Mouse (Mus musculus) spleen, adult 2 months (tissue): ENCODE data around the gene Bcat2. TPM values are rescaled to one million over a fixed set of nuclear protein-coding genes. Genes with fewer than 3 reads are reported as not detected.

Experiments used
- DNase-seq, 2 experiments: peaks; one replicate each; pipeline versions ENCODE4 v3.0.0 to v3.0.0-alpha.2; 2012 to 2021; ENCODE audit warnings: low spot score in 2 of 2, low read depth in 1 of 2
- H3K27ac ChIP-seq: fragments of 200-500 bp; 2 replicates; pipeline ENCODE4 v1.5.1; 2012; ENCODE audit warnings: low read length, inconsistent platforms; ENCODE audit not compliant: insufficient read depth
- H3K27me3 ChIP-seq: fragments of 200-500 bp; 2 replicates; pipeline ENCODE4 v1.6.1; 2012; ENCODE audit warnings: mild to moderate bottlenecking, moderate library complexity, low read length, inconsistent platforms; ENCODE audit not compliant: control insufficient read depth, insufficient read depth
- H3K36me3 ChIP-seq: fragments of 200-500 bp; 2 replicates; pipeline ENCODE4 v1.6.1; 2012; ENCODE audit warnings: mild to moderate bottlenecking, low read length, inconsistent platforms; ENCODE audit not compliant: control insufficient read depth, insufficient read depth
- H3K4me1 ChIP-seq: fragments of 200-500 bp; 2 replicates; pipeline ENCODE4 v1.6.1; 2011; ENCODE audit warnings: inconsistent platforms; ENCODE audit not compliant: control insufficient read depth, insufficient read depth, insufficient read length
- H3K4me3 ChIP-seq: fragments of 200-500 bp; 2 replicates; pipeline ENCODE4 v1.5.1; 2011; ENCODE audit warnings: mild to moderate bottlenecking, inconsistent platforms; ENCODE audit not compliant: insufficient read depth, insufficient read length; ENCODE audit errors: extremely low read depth
- CTCF ChIP-seq: fragments of 200-500 bp; IDR thresholded peaks from 2 replicates; pipeline ENCODE4 v1.5.1; 2011; ENCODE audit warnings: mild to moderate bottlenecking, inconsistent platforms; ENCODE audit not compliant: insufficient read depth, insufficient read length, insufficient replicate concordance; ENCODE audit errors: extremely low read depth
- POLR2A ChIP-seq: fragments of 200-500 bp; IDR thresholded peaks from 2 replicates; pipeline ENCODE4 v1.6.1; 2011; ENCODE audit warnings: low read depth, low read length, inconsistent platforms
- WGBS: fragments of 180-500 bp; shearing (Covaris S2); methylation state at CpG from one replicate; pipeline ENCODE4 v1.1.7; 2018; 5-methylcytosine and 5-hydroxymethylcytosine counted together
- polyA plus RNA-seq: library from polyadenylated mRNA; depleted of rRNA; stranded (reverse); fragments of >200 nt; gene quantifications from 2 replicates; pipeline ENCODE4 v1.2.3, GENCODE M21; 2012

Gene Bcat2
- polyA plus RNA-seq, 1 experiment = 55.6 TPM

DNA sequence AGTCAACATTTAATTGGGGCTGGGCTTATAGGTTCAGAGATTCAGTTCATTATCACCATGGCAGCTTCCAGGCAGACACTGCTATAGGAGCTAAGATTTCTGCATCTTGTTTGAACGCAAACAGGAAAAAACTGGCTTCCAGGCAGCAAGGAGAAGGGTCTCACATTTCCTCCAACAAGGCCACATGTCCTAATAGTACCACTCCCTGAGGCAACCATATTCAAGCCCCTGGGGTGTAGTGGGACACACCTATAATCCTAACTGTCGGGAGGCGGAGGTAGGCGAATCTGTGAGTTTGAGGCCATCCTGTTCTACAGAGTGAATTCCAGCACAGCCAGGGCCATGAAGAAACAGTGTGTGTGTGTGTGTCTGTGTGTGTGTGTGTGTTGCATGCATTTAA lies 25.2 kb downstream of the Bcat2 start:
- Histone ChIP-seq H3K27ac (no peak overlapping the region), H3K36me3 (no peaks in the 10 kb centered on the region), H3K27me3 (no peaks in the 10 kb centered on the region), H3K4me3 (no peak overlapping the region), H3K4me1 (peaks cover 7% of the 10 kb centered on the region; the same call in 1 of the 2 replicates)
- no peak for DNase-seq
- WGBS = 84% methylated on average over 4 of the region's 4 CpGs
- TF ChIP-seq CTCF = no peak
- no peak for TF ChIP-seq POLR2A

DNA sequence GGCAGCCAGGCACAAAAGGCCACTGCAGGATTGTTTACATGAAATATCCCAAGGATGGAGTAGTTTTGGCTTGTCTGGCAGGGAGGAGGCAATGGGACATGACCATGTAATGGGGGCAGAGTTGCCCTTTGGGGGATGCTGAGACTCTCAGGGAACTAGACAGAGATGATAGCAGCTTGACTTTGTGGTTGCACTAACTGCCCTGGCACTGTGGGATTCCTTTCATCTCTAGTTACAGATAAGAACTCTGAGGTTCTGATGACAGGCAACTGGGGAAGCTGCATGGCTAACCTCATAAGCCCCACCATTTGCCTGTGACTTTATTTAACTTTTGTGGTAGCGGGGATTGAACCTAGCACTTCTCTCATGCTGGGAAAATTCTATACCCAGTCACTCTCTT lies 26.2 kb downstream of the Bcat2 start:
- DNase-seq = no peak
- Histone ChIP-seq H3K4me3 (no peak overlapping the region), H3K27ac (no peak overlapping the region), H3K4me1 (peaks cover 7% of the 10 kb centered on the region; the same call in 1 of the 2 replicates), H3K36me3 (no peaks in the 10 kb centered on the region), H3K27me3 (no peaks in the 10 kb centered on the region)
- no peak for TF ChIP-seq POLR2A
- no peak for TF ChIP-seq CTCF
- 61% methylated on average over 1 of the region's 1 CpGs for WGBS

DNA sequence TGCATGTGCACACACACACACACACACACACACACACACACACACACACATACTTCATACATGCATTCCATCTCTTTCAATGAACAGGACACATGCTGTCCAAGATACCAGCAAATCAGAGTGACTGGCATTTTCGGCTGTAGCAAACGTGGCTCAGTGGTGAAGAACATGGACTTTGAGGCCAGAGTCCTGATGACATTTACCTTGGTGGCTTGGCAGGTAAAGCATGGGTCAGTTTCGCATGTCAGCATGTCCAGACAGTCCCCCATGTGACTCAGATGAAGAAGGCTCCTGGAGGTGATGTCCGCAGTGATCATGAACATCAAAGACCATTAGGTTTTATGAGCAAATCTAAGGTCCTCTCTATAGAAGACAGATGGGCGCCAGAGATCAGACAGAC lies 27.1 kb downstream of the Bcat2 start:
- 91% methylated on average over 5 of the region's 5 CpGs for WGBS
- DNase-seq = no peak
- no peak overlapping the region for H3K27ac ChIP-seq
- TF ChIP-seq POLR2A (no peak), CTCF (no peak)
- peaks cover 2% of the 10 kb centered on the region; the same call in 1 of the 2 replicates for H3K4me1 ChIP-seq
- H3K36me3 ChIP-seq = no peaks in the 10 kb centered on the region
- H3K27me3 ChIP-seq = no peaks in the 10 kb centered on the region
- H3K4me3 ChIP-seq = no peak overlapping the region

DNA sequence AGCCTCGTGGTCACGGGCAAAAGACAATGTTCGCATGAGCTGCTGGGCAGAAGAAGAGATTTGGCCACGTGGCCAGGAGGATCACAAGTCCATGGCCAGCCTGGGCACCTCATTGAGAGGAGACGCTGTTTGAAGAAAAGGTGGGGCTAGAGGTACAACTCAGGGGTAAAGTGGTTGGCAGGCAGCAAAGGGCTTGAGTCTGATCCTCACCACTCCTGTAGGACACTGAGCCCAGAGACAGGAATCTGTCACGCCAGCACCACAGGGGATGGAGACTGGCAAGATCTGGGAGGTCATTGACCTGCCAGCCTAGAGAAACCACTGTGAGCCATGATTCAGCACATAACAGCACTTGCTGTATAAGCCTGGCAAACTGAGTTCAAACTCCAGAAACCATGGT lies 27.6 kb downstream of the Bcat2 start:
- DNase-seq = no peak
- no peaks in the 10 kb centered on the region for H3K4me1 ChIP-seq
- H3K27ac ChIP-seq = no peak overlapping the region
- no peak for TF ChIP-seq POLR2A
- TF ChIP-seq CTCF = no peak
- no peaks in the 10 kb centered on the region for H3K27me3 ChIP-seq
- 88% methylated on average over 6 of the region's 6 CpGs for WGBS
- H3K36me3 ChIP-seq = no peaks in the 10 kb centered on the region
- no peak overlapping the region for H3K4me3 ChIP-seq

DNA sequence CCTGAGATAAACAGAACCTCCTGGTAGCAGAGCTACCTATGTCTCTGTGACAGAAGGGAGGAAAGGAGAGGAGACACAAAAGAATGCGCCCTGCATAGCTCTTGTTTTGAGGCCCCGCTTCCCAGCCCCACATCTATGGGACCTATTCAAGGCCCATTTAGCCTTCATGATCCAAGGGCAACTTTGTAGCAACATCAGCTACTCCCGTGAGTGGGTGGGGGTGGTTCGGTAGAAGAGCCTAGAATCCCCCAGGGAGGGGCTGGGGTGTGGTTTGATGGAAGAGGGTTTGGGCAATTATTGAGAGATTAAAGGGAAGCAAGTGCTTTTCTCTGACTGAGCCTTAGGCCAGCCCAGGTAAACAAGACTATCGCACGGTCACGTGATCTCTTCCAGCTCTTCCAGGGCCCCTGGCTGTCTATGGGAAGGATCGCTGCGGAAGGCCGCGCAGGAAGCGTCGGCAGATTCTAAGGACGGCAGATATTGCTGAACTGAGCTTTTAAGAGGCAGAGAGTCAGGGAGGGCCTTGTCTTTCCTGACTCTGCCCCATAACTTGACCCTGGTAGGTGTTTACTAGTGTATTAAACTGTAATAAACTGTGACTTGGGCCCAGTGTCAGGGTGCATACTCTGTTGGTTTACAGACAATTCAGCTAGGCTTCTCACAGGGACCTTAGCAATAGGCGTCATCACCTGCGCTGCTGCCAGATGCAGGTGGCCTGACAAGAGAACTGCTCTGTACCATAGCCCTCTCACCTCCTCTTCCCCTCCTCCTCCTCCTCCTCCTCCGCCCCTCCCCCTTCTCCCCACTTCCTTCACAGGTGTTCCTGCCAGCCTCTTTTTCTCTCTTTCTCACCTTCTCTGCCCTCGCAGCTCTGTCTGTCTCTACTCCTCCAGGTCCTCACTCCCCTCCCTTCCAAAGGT lies 29.3 kb downstream of the Bcat2 start:
- H3K27ac ChIP-seq = no peak overlapping the region
- no peaks in the 10 kb centered on the region for H3K27me3 ChIP-seq
- H3K36me3 ChIP-seq = no peaks in the 10 kb centered on the region
- DNase-seq = no peak
- TF ChIP-seq POLR2A (no peak), CTCF (no peak)
- H3K4me1 ChIP-seq = no peaks in the 10 kb centered on the region
- no peak overlapping the region for H3K4me3 ChIP-seq
- WGBS = 80% methylated on average over 18 of the region's 18 CpGs

DNA sequence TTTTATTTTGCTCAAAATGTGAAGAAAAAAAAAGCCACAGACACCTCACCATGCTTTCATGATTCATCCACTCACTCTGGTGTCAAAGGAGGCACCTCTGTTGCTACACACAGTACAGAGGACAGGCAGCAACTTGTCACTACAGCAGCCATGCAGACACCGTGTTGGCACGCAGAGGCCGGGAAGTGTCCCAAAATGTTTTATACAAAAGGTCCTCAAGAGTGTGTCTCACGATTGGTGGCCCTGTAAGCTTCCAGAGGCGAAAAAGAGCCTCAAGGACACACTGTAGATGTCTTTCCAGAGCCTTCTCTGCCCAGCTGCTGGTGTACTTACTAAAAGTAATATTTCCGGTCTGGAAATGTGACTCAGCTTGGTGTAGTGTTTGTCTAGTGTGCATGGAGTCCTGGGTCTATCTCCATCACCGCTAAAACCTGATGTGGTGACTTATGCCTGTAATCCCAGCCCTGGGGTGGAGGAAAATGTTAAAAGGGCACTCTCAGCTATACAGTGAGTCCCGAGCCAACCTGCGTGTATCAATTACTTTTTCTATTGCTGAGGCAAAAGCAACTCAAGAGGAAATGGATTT lies 35.8 kb downstream of the Bcat2 start:
- no peaks in the 10 kb centered on the region for H3K36me3 ChIP-seq
- H3K27me3 ChIP-seq = no peaks in the 10 kb centered on the region
- H3K4me3 ChIP-seq = no peak overlapping the region
- no peaks in the 10 kb centered on the region for H3K4me1 ChIP-seq
- H3K27ac ChIP-seq = no peak overlapping the region
- WGBS = 76% methylated on average over 9 of the region's 9 CpGs
- TF ChIP-seq POLR2A (no peak), CTCF (no peak)
- DNase-seq = no peak

DNA sequence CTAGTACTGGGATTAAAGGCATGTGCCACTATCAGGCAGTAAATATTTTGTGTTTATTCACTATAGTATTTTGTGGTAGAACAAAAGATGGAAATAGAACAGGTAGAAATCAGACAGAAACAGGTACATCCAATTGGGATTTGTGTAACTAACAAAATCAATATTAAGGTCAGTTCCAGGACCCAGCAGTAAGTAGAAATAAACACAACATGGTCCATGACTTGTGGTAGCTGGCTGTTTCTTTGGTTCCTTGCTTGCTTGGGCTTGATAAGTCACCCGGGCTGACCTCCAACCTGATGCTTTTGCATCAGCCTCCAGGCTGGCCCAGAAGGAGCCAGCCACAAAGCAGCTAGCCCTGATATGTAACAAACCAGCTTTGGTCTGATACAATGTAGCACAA lies 39.6 kb downstream of the Bcat2 start:
- Histone ChIP-seq H3K27ac (no peak overlapping the region), H3K36me3 (no peaks in the 10 kb centered on the region), H3K4me1 (no peaks in the 10 kb centered on the region), H3K4me3 (no peak overlapping the region), H3K27me3 (no peaks in the 10 kb centered on the region)
- TF ChIP-seq CTCF = no peak
- no peak for TF ChIP-seq POLR2A
- WGBS = 72% methylated on average over 1 of the region's 1 CpGs
- no peak for DNase-seq
